Mouse (Mus musculus) thymus, adult 2 months (tissue): Measurements from ENCODE around the gene Fbxw2.

Source experiments
- CTCF ChIP-seq: fragments of 200-500 bp; IDR thresholded peaks from 2 replicates; pipeline ENCODE4 v1.5.1; 2012; ENCODE audit warnings: mild to moderate bottlenecking, control low read depth, low read length, moderate library complexity, borderline replicate concordance; ENCODE audit not compliant: control insufficient read depth, poor library complexity, insufficient read depth; ENCODE audit errors: extremely low read depth
- POLR2A ChIP-seq: fragments of 200-500 bp; IDR thresholded peaks from 2 replicates; pipeline ENCODE4 v1.6.1; 2012; ENCODE audit warnings: mild to moderate bottlenecking, low read length, control low read depth, moderate library complexity; ENCODE audit not compliant: control insufficient read depth, poor library complexity, insufficient read depth; ENCODE audit errors: extremely low read depth

GRCm38 (mm10) chr2:34799357-34800256, 26.5 kb downstream of the Fbxw2 start, which contains the start of gene Rabepk:
- TF ChIP-seq POLR2A (peak; percentile 61), CTCF (no peak)
